Mouse (Mus musculus): ENCODE measurements around the gene Bhlhe23.

DNA sequence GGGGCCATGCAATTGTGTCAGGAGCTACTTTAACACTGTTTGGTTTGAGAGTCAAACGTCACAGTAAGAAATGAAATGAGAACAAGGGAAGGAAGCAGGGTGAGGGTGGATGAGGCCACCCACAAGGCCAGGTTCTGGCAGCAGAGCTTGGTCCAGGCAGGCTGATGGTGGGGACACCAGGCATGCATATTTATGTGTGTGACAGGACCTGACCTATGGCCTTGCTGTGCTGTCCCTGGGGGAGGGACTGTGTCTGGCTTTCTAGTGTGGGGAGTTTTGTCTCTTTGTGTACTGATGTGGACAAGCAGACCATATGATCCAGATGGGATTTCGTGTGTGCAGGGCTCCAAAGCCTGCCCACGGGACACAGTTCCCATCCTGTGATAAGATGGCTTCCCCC is 18.9 kb upstream of the Bhlhe23 start:
- TF ChIP-seq CTCF (IDR thresholded peaks at IDR 0.05) (no peak), POLR2A (IDR thresholded peaks at IDR 0.05; ENCODE audit: insufficient read depth, low read depth, low read length) (no peak)
